Mouse (Mus musculus) midbrain, embryonic 15.5 days (tissue): Measurements from ENCODE around the gene Klrb1c. TPM values are rescaled to one million over a fixed set of nuclear protein-coding genes. Genes with fewer than 3 reads are reported as not detected.
"Not testable (repeated sequence)": the region's sequence is repeated elsewhere in the genome, so short reads cannot be mapped to it uniquely, and the experiment has no call there.

Source experiments
- ATAC-seq: fragments of 200-750 bp; cut with Nextera tagmentation; replicated peaks from 2 replicates; pipeline ENCODE4 v1.8.0; 2017; ENCODE audit warnings: moderate TSS enrichment
- H3K27ac ChIP-seq: fragments of 300-500 bp; sonication (generic); 2 replicates; pipeline ENCODE4 v1.5.1; 2015; ENCODE audit warnings: mild to moderate bottlenecking, inconsistent platforms
- H3K27me3 ChIP-seq: fragments of 300-500 bp; sonication (generic); replicated peaks from 2 replicates; pipeline ENCODE4 v1.6.1; 2015; ENCODE audit warnings: inconsistent platforms
- H3K36me3 ChIP-seq: fragments of 300-500 bp; sonication (generic); replicated peaks from 2 replicates; pipeline ENCODE4 v1.6.1; 2015; ENCODE audit warnings: inconsistent platforms
- H3K4me1 ChIP-seq: fragments of 300-500 bp; sonication (generic); 2 replicates; pipeline ENCODE4 v1.6.1; 2015; ENCODE audit warnings: inconsistent platforms
- H3K4me2 ChIP-seq: fragments of 300-500 bp; sonication (generic); 2 replicates; pipeline ENCODE4 v1.6.1; 2015; ENCODE audit warnings: inconsistent platforms, mild to moderate bottlenecking, moderate library complexity
- H3K4me3 ChIP-seq: fragments of 300-500 bp; sonication (generic); 2 replicates; pipeline ENCODE4 v1.5.1; 2015; ENCODE audit warnings: mild to moderate bottlenecking, inconsistent platforms
- H3K9ac ChIP-seq: fragments of 300-500 bp; sonication (generic); 2 replicates; pipeline ENCODE4 v1.6.1; 2015; ENCODE audit warnings: mild to moderate bottlenecking, inconsistent platforms
- H3K9me3 ChIP-seq: fragments of 300-500 bp; sonication (generic); 2 replicates; pipeline ENCODE4 v1.6.1; 2016; ENCODE audit warnings: inconsistent platforms
- WGBS: fragments of 180-500 bp; shearing (Covaris S2); methylation state at CpG from one replicate; pipeline ENCODE4 v1.1.7; 2015; ENCODE audit warnings: mixed read lengths; 5-methylcytosine and 5-hydroxymethylcytosine counted together
- polyA plus RNA-seq: library from polyadenylated mRNA; unstranded; fragments of >200 nt; fragmentation: Nextera tagmentation; extraction: Ambion mirVana; gene quantifications from 2 replicates; pipeline ENCODE4 v1.2.1, GENCODE M21; 2015

Klrb1c gene
- polyA plus RNA-seq, 1 experiment from 2014 or later, result 0.12 TPM

- Histone ChIP-seq H3K4me3 (peak overlapping the region; percentile 66), H3K36me3 (no peaks in the 10 kb centered on the region), H3K27ac (peak overlapping the region; percentile 95), H3K4me2 (peak overlapping the region; percentile 35), H3K9ac (peak overlapping the region; percentile 49), H3K4me1 (peaks cover 10% of the 10 kb centered on the region), H3K27me3 (no peaks in the 10 kb centered on the region), H3K9me3 (no peaks in the 10 kb centered on the region)
- 40% methylated on average over 5 of the region's 5 CpGs for WGBS
- ATAC-seq, result no peak
Observed at GRCm38 (mm10) chr6:128761144-128761540, 27.9 kb downstream of the Klrb1c start.

- not testable (repeated sequence) for H3K27me3 ChIP-seq, H3K9me3 ChIP-seq, H3K36me3 ChIP-seq
- H3K4me3 ChIP-seq, result peak overlapping the region; percentile 66
- H3K4me2 ChIP-seq, result peak overlapping the region; percentile 35
- peaks cover 10% of the 10 kb centered on the region for H3K4me1 ChIP-seq
- WGBS, result under 1% methylated on average over 44 of the region's 44 CpGs
- peak overlapping the region; percentile 77 for H3K9ac ChIP-seq
- peak overlapping the region; percentile 95 for H3K27ac ChIP-seq
- peak; percentile 78 for ATAC-seq
Observed at GRCm38 (mm10) chr6:128760416-128761143, 28.4 kb downstream of the Klrb1c start.

GRCm38 (mm10) chr6:128760016-128760415 is 29.0 kb downstream of the Klrb1c start:
- ATAC-seq, result peak; percentile 65
- Histone ChIP-seq H3K4me2 (peak overlapping the region; percentile 36), H3K9ac (peak overlapping the region; percentile 77), H3K4me3 (peak overlapping the region; percentile 66), H3K27ac (peak overlapping the region; percentile 95), H3K4me1 (peaks cover 10% of the 10 kb centered on the region)
- H3K27me3 ChIP-seq, H3K9me3 ChIP-seq, H3K36me3 ChIP-seq: not testable (repeated sequence)
- WGBS, result under 1% methylated on average over 22 of the region's 22 CpGs

GRCm38 (mm10) chr6:128759221-128759950 is 29.6 kb downstream of the Klrb1c start:
- H3K4me3 ChIP-seq, result peak overlapping the region; percentile 66

GRCm38 (mm10) chr6:128755402-128755763 is 33.6 kb downstream of the Klrb1c start:
- H3K27ac ChIP-seq, H3K27me3 ChIP-seq, H3K9me3 ChIP-seq, H3K9ac ChIP-seq, H3K4me1 ChIP-seq, ATAC-seq, H3K36me3 ChIP-seq, H3K4me2 ChIP-seq, H3K4me3 ChIP-seq: not testable (repeated sequence)
- whole genome bisulfite sequencing, result 68% methylated on average over 4 of the region's 4 CpGs

More at GRCm38 (mm10) chr6:128759221-128759950, 29.6 kb downstream of the Klrb1c start:
- no peaks in the 10 kb centered on the region for H3K9me3 ChIP-seq
- no peak for ATAC-seq
- WGBS, result 80% methylated on average over 5 of the region's 5 CpGs
- no peak overlapping the region for H3K9ac ChIP-seq
- no peaks in the 10 kb centered on the region for H3K27me3 ChIP-seq
- H3K4me2 ChIP-seq, result peak overlapping the region; percentile 36
- peaks cover 10% of the 10 kb centered on the region for H3K4me1 ChIP-seq
- peak overlapping the region; percentile 95 for H3K27ac ChIP-seq
- H3K36me3 ChIP-seq, result no peaks in the 10 kb centered on the region

GRCm38 (mm10) chr6:128754748-128755401 is 34.1 kb downstream of the Klrb1c start:
- H3K36me3 ChIP-seq, H3K4me1 ChIP-seq, H3K9me3 ChIP-seq, H3K4me2 ChIP-seq, H3K9ac ChIP-seq, H3K4me3 ChIP-seq, H3K27me3 ChIP-seq: not testable (repeated sequence)
- 0 out of 2 replicates have a peak, but pooled peaks have one; percentile 2 for ATAC-seq
- peak overlapping the region; percentile 78 for H3K27ac ChIP-seq
- WGBS, result 80% methylated on average over 12 of the region's 12 CpGs

GRCm38 (mm10) chr6:128754265-128754664 is 34.8 kb downstream of the Klrb1c start:
- not testable (repeated sequence) for H3K9ac ChIP-seq, H3K36me3 ChIP-seq, H3K27me3 ChIP-seq, H3K9me3 ChIP-seq, H3K4me3 ChIP-seq, H3K4me1 ChIP-seq
- peak overlapping the region; percentile 32 for H3K4me2 ChIP-seq
- peak overlapping the region; percentile 78 for H3K27ac ChIP-seq
- WGBS, result 27% methylated on average over 10 of the region's 10 CpGs
- peak; percentile 88 for ATAC-seq

- H3K4me2 ChIP-seq, result peak overlapping the region; percentile 32
- WGBS, result 34% methylated on average over 8 of the region's 8 CpGs
- H3K36me3 ChIP-seq, H3K9me3 ChIP-seq, H3K27me3 ChIP-seq, H3K4me1 ChIP-seq, H3K9ac ChIP-seq, H3K4me3 ChIP-seq: not testable (repeated sequence)
- peak; percentile 98 for ATAC-seq
- peak overlapping the region; percentile 78 for H3K27ac ChIP-seq
Observed at GRCm38 (mm10) chr6:128753610-128754224, 35.3 kb downstream of the Klrb1c start.

- H3K4me2 ChIP-seq, ATAC-seq: not testable (repeated sequence)
- 71% methylated on average over 6 of the region's 6 CpGs for WGBS
Observed at GRCm38 (mm10) chr6:128747006-128747405, 42.0 kb downstream of the Klrb1c start.

GRCm38 (mm10) chr6:128737445-128737844 is 51.6 kb downstream of the Klrb1c start:
- Histone ChIP-seq H3K36me3 (no peaks in the 10 kb centered on the region), H3K27me3 (no peaks in the 10 kb centered on the region), H3K4me3 (no peak overlapping the region), H3K9ac (no peak overlapping the region), H3K4me1 (no peaks in the 10 kb centered on the region), H3K4me2 (no peak overlapping the region), H3K27ac (no peak overlapping the region), H3K9me3 (no peaks in the 10 kb centered on the region)
- ATAC-seq, result no peak
- 87% methylated on average over 7 of the region's 7 CpGs for WGBS

More at GRCm38 (mm10) chr6:128747006-128747405, 42.0 kb downstream of the Klrb1c start:
- not testable (repeated sequence) for H3K27ac ChIP-seq, H3K36me3 ChIP-seq, H3K4me3 ChIP-seq, H3K9ac ChIP-seq, H3K27me3 ChIP-seq, H3K4me1 ChIP-seq, H3K9me3 ChIP-seq

- ATAC-seq, result no peak
- no peaks in the 10 kb centered on the region for H3K36me3 ChIP-seq
- H3K4me2 ChIP-seq, result no peak overlapping the region
- no peak overlapping the region for H3K9ac ChIP-seq
- no peak overlapping the region for H3K27ac ChIP-seq
- no peaks in the 10 kb centered on the region for H3K27me3 ChIP-seq
- H3K9me3 ChIP-seq, result no peaks in the 10 kb centered on the region
- no peaks in the 10 kb centered on the region for H3K4me1 ChIP-seq
- no peak overlapping the region for H3K4me3 ChIP-seq
Observed at GRCm38 (mm10) chr6:128736100-128736499, 52.9 kb downstream of the Klrb1c start.

GRCm38 (mm10) chr6:128734896-128735295 is 54.1 kb downstream of the Klrb1c start:
- no peaks in the 10 kb centered on the region for H3K4me1 ChIP-seq
- no peaks in the 10 kb centered on the region for H3K27me3 ChIP-seq
- H3K9ac ChIP-seq, result no peak overlapping the region
- H3K9me3 ChIP-seq, result no peaks in the 10 kb centered on the region
- H3K4me2 ChIP-seq, result no peak overlapping the region
- no peak overlapping the region for H3K4me3 ChIP-seq
- H3K27ac ChIP-seq, result no peak overlapping the region
- no peak for ATAC-seq
- no peaks in the 10 kb centered on the region for H3K36me3 ChIP-seq
